Mouse (Mus musculus): ENCODE data around the gene Hebp1. TPM values are rescaled to one million over a fixed set of nuclear protein-coding genes. Genes with fewer than 3 reads are reported as not detected.
A peak's percentile ranks its signal among the peaks of the same experiment; 100 is the strongest.

The Hebp1 gene
- polyA plus RNA-seq, 1 experiment from 2014 or later, result 2.7 TPM

DNA sequence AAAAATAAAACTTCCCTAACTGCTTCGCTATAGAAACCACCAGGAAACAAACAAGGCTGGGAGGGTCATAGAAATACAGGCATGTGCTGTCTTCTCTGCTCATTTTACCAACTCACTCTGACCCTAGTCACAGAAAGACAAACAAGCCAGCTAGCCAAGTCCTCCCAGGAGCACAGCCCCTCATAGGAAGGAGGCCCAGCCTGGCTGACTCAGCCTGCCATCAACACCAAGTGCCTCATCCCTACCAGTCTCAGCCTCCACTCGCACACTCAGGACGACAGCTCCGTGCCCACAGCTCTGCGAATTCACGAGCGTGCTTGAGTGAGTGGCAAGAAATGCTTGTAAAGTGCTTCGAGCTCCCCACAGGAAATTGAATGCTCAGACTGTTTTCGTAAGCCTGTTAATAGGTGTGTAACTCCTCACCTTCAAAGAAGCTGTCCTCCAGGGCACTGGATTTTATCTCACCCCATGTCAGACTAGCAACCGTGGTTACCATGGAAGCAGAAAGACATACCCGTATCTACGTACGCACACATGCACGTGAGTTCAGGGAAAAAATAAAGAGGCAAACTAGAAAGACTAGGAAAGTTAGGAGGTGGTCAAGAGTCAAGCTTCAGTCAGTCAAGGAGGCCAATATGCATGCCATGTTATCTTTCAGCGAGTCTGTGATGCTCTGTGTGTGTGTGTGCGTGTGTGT is 56.2 kb downstream of the Hebp1 start:
- no peaks in the 10 kb centered on the region for H3K36me3 ChIP-seq (ENCODE audit: insufficient read depth)
- no peak overlapping the region for H3K4me2 ChIP-seq
- TF ChIP-seq CTCF (IDR thresholded peaks at IDR 0.05; ENCODE audit: low read depth), result no peak
- no peak overlapping the region for H3K27ac ChIP-seq (ENCODE audit: low read depth)
- DNase-seq (no peak), ATAC-seq (ENCODE audit: insufficient read depth) (no peak)
- H3K4me1 ChIP-seq (ENCODE audit: insufficient read depth), result peaks cover 12% of the 10 kb centered on the region
- no peak overlapping the region for H3K4me3 ChIP-seq (ENCODE audit: low read depth, low read length)
- no peaks in the 10 kb centered on the region for H3K9me3 ChIP-seq (ENCODE audit: low read depth, low read length)
- H3K27me3 ChIP-seq (ENCODE audit: insufficient read depth, low read length), result no peaks in the 10 kb centered on the region
- WGBS, result 44% methylated on average over 16 of the region's 16 CpGs
- H3K9ac ChIP-seq, result no peak overlapping the region

DNA sequence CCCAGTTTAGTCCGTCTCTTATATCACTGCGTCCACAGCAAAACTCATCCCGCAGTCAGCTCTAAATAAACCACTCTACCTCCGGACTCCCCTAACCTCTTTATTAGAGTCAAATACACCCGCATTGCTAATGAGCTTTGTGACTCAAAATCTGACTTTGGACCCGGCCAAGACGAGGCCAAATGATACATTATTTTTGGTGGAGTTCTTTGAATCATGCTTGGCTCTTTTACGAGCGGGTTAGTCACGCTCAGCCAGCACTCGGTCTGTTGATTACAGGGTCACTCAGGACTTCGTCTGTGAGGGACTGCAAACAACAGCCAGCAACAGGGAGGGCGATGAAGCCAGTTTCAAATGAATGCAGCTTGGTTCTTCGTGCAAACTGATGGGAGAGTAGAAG is 59.1 kb downstream of the Hebp1 start:
- Histone ChIP-seq H3K9me3 (ENCODE audit: low read depth, low read length) (no peaks in the 10 kb centered on the region), H3K4me3 (ENCODE audit: low read depth, low read length) (no peak overlapping the region), H3K9ac (no peak overlapping the region), H3K36me3 (ENCODE audit: insufficient read depth) (no peaks in the 10 kb centered on the region), H3K27ac (ENCODE audit: low read depth) (no peak overlapping the region), H3K4me2 (no peak overlapping the region), H3K27me3 (ENCODE audit: insufficient read depth, low read length) (no peaks in the 10 kb centered on the region), H3K4me1 (ENCODE audit: insufficient read depth) (peaks cover 16% of the 10 kb centered on the region)
- no peak for TF ChIP-seq CTCF (IDR thresholded peaks at IDR 0.05; ENCODE audit: low read depth)
- DNase-seq, result no peak
- no peak for ATAC-seq (ENCODE audit: insufficient read depth)
- WGBS, result 63% methylated on average over 14 of the region's 14 CpGs

GRCm38 (mm10) chr6:135138207-135138606 is 59.6 kb downstream of the Hebp1 start:
- Histone ChIP-seq H3K27me3 (ENCODE audit: insufficient read depth, low read length) (no peaks in the 10 kb centered on the region), H3K4me3 (ENCODE audit: low read depth, low read length) (no peak overlapping the region), H3K9ac (no peak overlapping the region), H3K4me2 (no peak overlapping the region), H3K9me3 (ENCODE audit: low read depth, low read length) (no peaks in the 10 kb centered on the region), H3K27ac (ENCODE audit: low read depth) (no peak overlapping the region), H3K36me3 (ENCODE audit: insufficient read depth) (no peaks in the 10 kb centered on the region), H3K4me1 (ENCODE audit: insufficient read depth) (peaks cover 16% of the 10 kb centered on the region)
- peak; percentile 45; the same call in 1 of the 2 replicates for ATAC-seq (ENCODE audit: insufficient read depth)
- TF ChIP-seq CTCF (IDR thresholded peaks at IDR 0.05; ENCODE audit: low read depth), result no peak
- 32% methylated on average over 7 of the region's 7 CpGs for WGBS
- peak; percentile 54 for DNase-seq

- Histone ChIP-seq H3K9ac (no peak overlapping the region), H3K4me3 (ENCODE audit: low read depth, low read length) (no peak overlapping the region), H3K4me1 (ENCODE audit: insufficient read depth) (peaks cover 16% of the 10 kb centered on the region), H3K27me3 (ENCODE audit: insufficient read depth, low read length) (no peaks in the 10 kb centered on the region), H3K36me3 (ENCODE audit: insufficient read depth) (no peaks in the 10 kb centered on the region), H3K9me3 (ENCODE audit: low read depth, low read length) (no peaks in the 10 kb centered on the region), H3K4me2 (no peak overlapping the region), H3K27ac (ENCODE audit: low read depth) (no peak overlapping the region; the same call in 1 of the 2 replicates)
- ATAC-seq (ENCODE audit: insufficient read depth), result no peak; the same call in 1 of the 2 replicates
- WGBS, result 62% methylated on average over 9 of the region's 9 CpGs
- TF ChIP-seq CTCF (IDR thresholded peaks at IDR 0.05; ENCODE audit: low read depth), result no peak
- DNase-seq, result peak; percentile 50
These were observed 60.1 kb downstream of the Hebp1 start for GRCm38 (mm10) chr6:135137736-135138135.

DNA sequence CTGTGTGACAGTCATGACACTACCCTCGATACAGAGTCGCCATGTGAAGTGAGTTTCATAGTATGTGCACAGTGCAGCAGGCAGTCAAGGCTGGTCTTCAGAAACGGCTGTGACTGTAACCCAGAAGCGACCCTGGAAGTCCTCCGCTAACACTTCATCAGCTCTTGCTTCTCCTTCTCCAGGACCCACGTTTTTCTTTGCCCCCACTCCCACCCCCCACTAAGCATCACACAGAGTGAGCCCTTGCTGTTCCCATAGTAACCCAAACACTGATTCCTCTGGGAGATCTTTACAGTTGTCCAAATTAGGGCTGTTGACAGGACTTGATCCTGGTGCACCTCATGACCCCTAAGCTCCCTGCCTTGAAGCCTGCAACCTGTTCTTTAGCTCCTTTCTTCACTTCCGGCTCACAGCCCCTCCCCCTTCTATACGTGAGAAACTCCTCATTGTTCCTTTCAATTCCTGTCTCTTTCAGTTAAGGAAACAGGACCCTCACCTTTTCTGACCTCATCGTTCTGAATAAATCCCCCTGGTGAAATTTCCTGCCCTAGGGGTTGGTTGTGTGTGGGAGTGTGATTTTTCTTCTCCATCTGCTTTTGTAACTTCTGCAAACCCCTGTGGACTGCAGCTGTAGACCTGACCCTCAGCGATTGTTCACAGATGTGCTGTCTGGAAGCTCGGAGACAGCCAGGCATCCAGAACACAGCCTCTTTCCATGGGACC is 61.2 kb downstream of the Hebp1 start:
- Histone ChIP-seq H3K4me3 (ENCODE audit: low read depth, low read length) (no peak overlapping the region), H3K4me1 (ENCODE audit: insufficient read depth) (peaks cover 16% of the 10 kb centered on the region), H3K4me2 (peak overlapping the region; percentile 18; the same call in 1 of the 2 replicates), H3K27ac (ENCODE audit: low read depth) (peak overlapping the region; percentile 43; the same call in 1 of the 2 replicates), H3K27me3 (ENCODE audit: insufficient read depth, low read length) (no peaks in the 10 kb centered on the region), H3K36me3 (ENCODE audit: insufficient read depth) (no peaks in the 10 kb centered on the region), H3K9ac (no peak overlapping the region), H3K9me3 (ENCODE audit: low read depth, low read length) (no peaks in the 10 kb centered on the region)
- TF ChIP-seq CTCF (IDR thresholded peaks at IDR 0.05; ENCODE audit: low read depth), result no peak
- WGBS, result 20% methylated on average over 11 of the region's 11 CpGs
- peak; percentile 82 for ATAC-seq (ENCODE audit: insufficient read depth)
- DNase-seq, result peak; percentile 76

DNA sequence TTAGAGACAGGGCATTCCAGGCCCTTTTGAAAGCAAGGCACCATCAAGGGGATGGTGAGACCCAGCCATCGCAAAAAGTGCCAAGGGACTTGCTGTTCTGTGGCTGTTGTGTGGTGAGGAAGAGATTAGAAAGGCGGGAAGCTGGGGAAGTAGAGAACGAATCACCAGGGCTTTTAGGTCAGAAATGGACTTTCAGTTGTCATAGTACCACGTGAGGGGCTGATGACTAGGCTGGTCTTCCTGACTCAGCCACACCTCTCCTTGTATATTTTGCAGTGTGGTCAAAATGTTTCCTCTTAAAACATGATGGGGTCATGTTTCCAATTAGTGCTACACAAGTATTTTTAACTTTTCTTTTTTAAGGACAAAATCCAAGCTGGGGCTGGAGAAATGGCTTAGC is 62.1 kb downstream of the Hebp1 start:
- ATAC-seq (ENCODE audit: insufficient read depth) (no peak), DNase-seq (peak; percentile 7)
- H3K27me3 ChIP-seq (ENCODE audit: insufficient read depth, low read length), result no peaks in the 10 kb centered on the region
- H3K9me3 ChIP-seq (ENCODE audit: low read depth, low read length), result no peaks in the 10 kb centered on the region
- WGBS, result 60% methylated on average over 4 of the region's 4 CpGs
- H3K4me1 ChIP-seq (ENCODE audit: insufficient read depth), result peaks cover 16% of the 10 kb centered on the region
- H3K36me3 ChIP-seq (ENCODE audit: insufficient read depth), result no peaks in the 10 kb centered on the region
- TF ChIP-seq CTCF (IDR thresholded peaks at IDR 0.05; ENCODE audit: low read depth), result no peak
- no peak overlapping the region for H3K4me3 ChIP-seq (ENCODE audit: low read depth, low read length)
- H3K9ac ChIP-seq, result no peak overlapping the region
- no peak overlapping the region for H3K27ac ChIP-seq (ENCODE audit: low read depth)
- H3K4me2 ChIP-seq, result no peak overlapping the region

DNA sequence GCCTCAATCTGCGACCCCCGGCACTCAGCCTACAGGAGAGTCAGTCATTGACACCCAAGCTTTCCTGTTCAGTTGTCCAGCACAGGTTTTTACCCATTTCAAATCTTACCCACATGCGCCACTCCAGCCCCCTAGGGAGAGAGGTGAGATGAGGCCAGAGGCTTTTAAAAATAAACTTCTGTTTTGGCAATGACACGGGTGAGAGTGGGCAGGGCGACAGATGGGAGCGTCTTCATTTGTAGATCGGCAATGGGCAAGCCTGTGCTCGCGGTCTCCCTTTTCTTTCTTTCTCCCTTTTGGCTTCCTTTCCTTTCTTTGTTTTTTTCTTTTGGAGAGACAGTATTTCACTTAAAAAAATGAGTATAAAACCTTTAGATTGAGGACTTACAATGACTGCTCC is 64.3 kb downstream of the Hebp1 start:
- ATAC-seq (ENCODE audit: insufficient read depth) (no peak), DNase-seq (no peak)
- no peak overlapping the region for H3K4me2 ChIP-seq
- H3K9me3 ChIP-seq (ENCODE audit: low read depth, low read length), result no peaks in the 10 kb centered on the region
- no peak overlapping the region for H3K9ac ChIP-seq
- TF ChIP-seq CTCF (IDR thresholded peaks at IDR 0.05; ENCODE audit: low read depth), result no peak
- no peak overlapping the region for H3K4me3 ChIP-seq (ENCODE audit: low read depth, low read length)
- no peak overlapping the region for H3K27ac ChIP-seq (ENCODE audit: low read depth)
- 89% methylated on average over 9 of the region's 9 CpGs for WGBS
- H3K27me3 ChIP-seq (ENCODE audit: insufficient read depth, low read length), result no peaks in the 10 kb centered on the region
- no peaks in the 10 kb centered on the region for H3K36me3 ChIP-seq (ENCODE audit: insufficient read depth)
- peaks cover 16% of the 10 kb centered on the region for H3K4me1 ChIP-seq (ENCODE audit: insufficient read depth)
